Mouse (Mus musculus): ENCODE measurements at regions not wholly inside any gene's neighbourhood (a gene's known extent, or its start where the extent isn't known, plus 50 kb on each side); places are given as distances from the start of the nearest gene placed in this dataset.

- DNase-seq: no peak
These were observed 288.3 kb downstream of the Zfp706 start for GRCm38 (mm10) chr15:36719241-36719640.

- DNase-seq: no peak
These were observed 289.7 kb downstream of the Zfp706 start for GRCm38 (mm10) chr15:36717835-36718234.

- DNase-seq: no peak
These were observed 290.9 kb downstream of the Zfp706 start for GRCm38 (mm10) chr15:36716686-36717038.

GRCm38 (mm10) chr15:36715745-36716685, 291.6 kb downstream of the Zfp706 start:
- peak; percentile 24 for DNase-seq

- no peak for DNase-seq
These were observed 292.4 kb downstream of the Zfp706 start for GRCm38 (mm10) chr15:36715159-36715558.

- no peak for DNase-seq
These were observed 297.8 kb downstream of the Zfp706 start for GRCm38 (mm10) chr15:36709788-36710187.

GRCm38 (mm10) chr15:36708471-36708870, 299.1 kb downstream of the Zfp706 start:
- DNase-seq: peak; percentile 81

- peak; percentile 54 for DNase-seq
These were observed 301.6 kb downstream of the Zfp706 start for GRCm38 (mm10) chr15:36705990-36706389.

GRCm38 (mm10) chr15:36705391-36705790, 302.2 kb downstream of the Zfp706 start:
- DNase-seq: no peak

GRCm38 (mm10) chr15:36701846-36702245, 305.7 kb downstream of the Zfp706 start:
- no peak for DNase-seq

- no peak for DNase-seq
These were observed 307.4 kb downstream of the Zfp706 start for GRCm38 (mm10) chr15:36700196-36700595.

- DNase-seq: peak; percentile 34
These were observed 312.1 kb downstream of the Zfp706 start for GRCm38 (mm10) chr15:36695199-36696129.

- DNase-seq: no peak
These were observed 316.4 kb downstream of the Zfp706 start for GRCm38 (mm10) chr15:36691002-36691652.

GRCm38 (mm10) chr15:36689881-36690280, 317.7 kb downstream of the Zfp706 start:
- DNase-seq: no peak

- no peak for DNase-seq
These were observed 318.3 kb downstream of the Zfp706 start for GRCm38 (mm10) chr15:36689301-36689700.

- DNase-seq: no peak
These were observed 319.4 kb downstream of the Zfp706 start for GRCm38 (mm10) chr15:36688051-36688754.

GRCm38 (mm10) chr15:36684684-36685083, 322.9 kb downstream of the Zfp706 start:
- no peak for DNase-seq

- no peak for DNase-seq
These were observed 324.7 kb downstream of the Zfp706 start for GRCm38 (mm10) chr15:36682832-36683231.

GRCm38 (mm10) chr15:36682159-36682558, 325.4 kb downstream of the Zfp706 start:
- no peak for DNase-seq

GRCm38 (mm10) chr15:36680361-36681140, 327.0 kb downstream of the Zfp706 start:
- DNase-seq: no peak

- no peak for DNase-seq
These were observed 328.0 kb downstream of the Zfp706 start for GRCm38 (mm10) chr15:36679577-36679976.

All from adrenal gland, postnatal 25 days (tissue).